Mouse (Mus musculus): Measurements from ENCODE around the gene Spred2.
A peak's percentile ranks its signal among the peaks of the same experiment; 100 is the strongest.

Gene Spred2

GRCm38 (mm10) chr11:19982779-19983178 is 58.6 kb downstream of the Spred2 start:
- DNase-seq (ENCODE audit: low spot score in 2 of 2): no peak

- no peak for DNase-seq (ENCODE audit: low spot score in 2 of 2)
Measured at GRCm38 (mm10) chr11:19983298-19983697, 59.1 kb downstream of the Spred2 start.

GRCm38 (mm10) chr11:19984029-19984428 is 59.9 kb downstream of the Spred2 start:
- no peak for DNase-seq (ENCODE audit: low spot score in 2 of 2)

- DNase-seq (ENCODE audit: low spot score in 2 of 2): no peak
Measured at GRCm38 (mm10) chr11:19985283-19985854, 61.2 kb downstream of the Spred2 start.

GRCm38 (mm10) chr11:19986443-19986861 is 62.3 kb downstream of the Spred2 start:
- no peak for DNase-seq (ENCODE audit: low spot score in 2 of 2)

- no peak for DNase-seq (ENCODE audit: low spot score in 2 of 2)
Measured at GRCm38 (mm10) chr11:19986871-19987755, 62.9 kb downstream of the Spred2 start.

GRCm38 (mm10) chr11:19987756-19988091 is 63.5 kb downstream of the Spred2 start:
- no peak for DNase-seq (ENCODE audit: low spot score in 2 of 2)

- no peak for DNase-seq (ENCODE audit: low spot score in 2 of 2)
Measured at GRCm38 (mm10) chr11:19988224-19988623, 64.0 kb downstream of the Spred2 start.

- DNase-seq (ENCODE audit: low spot score in 2 of 2): no peak
Measured at GRCm38 (mm10) chr11:19988631-19989030, 64.5 kb downstream of the Spred2 start.

- DNase-seq (ENCODE audit: low spot score in 2 of 2): peak; percentile 26 to 39
Measured at GRCm38 (mm10) chr11:19989141-19989910, 65.2 kb downstream of the Spred2 start.

GRCm38 (mm10) chr11:19990731-19991130 is 66.6 kb downstream of the Spred2 start:
- DNase-seq (ENCODE audit: low spot score in 2 of 2): no peak

GRCm38 (mm10) chr11:19991303-19991976 is 67.3 kb downstream of the Spred2 start:
- no peak for DNase-seq (ENCODE audit: low spot score in 2 of 2)

- DNase-seq (ENCODE audit: low spot score in 2 of 2): peak in 1 of 2 experiments; percentile 23
Measured at GRCm38 (mm10) chr11:19992341-19993281, 68.4 kb downstream of the Spred2 start.

- DNase-seq (ENCODE audit: low spot score in 2 of 2): no peak
Measured at GRCm38 (mm10) chr11:19993753-19994152, 69.6 kb downstream of the Spred2 start.

- DNase-seq (ENCODE audit: low spot score in 2 of 2): no peak
Measured at GRCm38 (mm10) chr11:19994262-19994790, 70.2 kb downstream of the Spred2 start.

GRCm38 (mm10) chr11:19997940-19998339 is 73.8 kb downstream of the Spred2 start:
- no peak for DNase-seq (ENCODE audit: low spot score in 2 of 2)

- DNase-seq (ENCODE audit: low spot score in 2 of 2): no peak
Measured at GRCm38 (mm10) chr11:20002883-20003282, 78.7 kb downstream of the Spred2 start.

- DNase-seq (ENCODE audit: low spot score in 2 of 2): no peak
Measured at GRCm38 (mm10) chr11:20007701-20008100, 83.5 kb downstream of the Spred2 start.

- DNase-seq (ENCODE audit: low spot score in 2 of 2): no peak
Measured at GRCm38 (mm10) chr11:20011210-20011978, 87.2 kb downstream of the Spred2 start.

GRCm38 (mm10) chr11:20013366-20013765 is 89.2 kb downstream of the Spred2 start:
- DNase-seq (ENCODE audit: low spot score in 2 of 2): no peak
